Mouse (Mus musculus): ENCODE data around the gene Fiz1. TPM values are rescaled to one million over a fixed set of nuclear protein-coding genes. Genes with fewer than 3 reads are reported as not detected.
A peak's percentile ranks its signal among the peaks of the same experiment; 100 is the strongest.

Fiz1 gene
- polyA plus RNA-seq, 1 experiment from 2014 or later, result 67.0 TPM

DNA sequence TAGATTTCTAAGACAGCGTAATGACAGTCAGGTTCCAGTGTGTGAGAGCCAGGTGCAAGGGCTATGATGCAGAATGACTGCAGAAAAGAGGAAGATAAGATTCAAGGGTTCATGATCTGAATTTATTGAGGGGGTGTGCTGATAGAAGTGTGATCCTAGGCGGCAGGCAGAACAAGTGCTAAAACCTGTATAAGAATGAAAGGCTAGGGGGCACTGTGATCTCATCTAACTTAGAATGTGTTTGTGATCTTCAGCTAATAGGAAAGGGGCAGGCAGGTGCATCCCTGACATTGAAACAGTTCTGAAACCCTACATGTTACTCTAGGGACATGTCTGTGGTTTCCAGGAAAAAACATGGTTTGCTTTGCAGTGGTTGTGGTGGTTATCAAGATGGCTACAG, 31.6 kb upstream of the Fiz1 start:
- no peaks in the 10 kb centered on the region for H3K9me3 ChIP-seq (ENCODE audit: control insufficient read depth, low read length)
- H3K4me1 ChIP-seq (replicated peaks; ENCODE audit: control insufficient read depth, insufficient read depth, low read length), result no peaks in the 10 kb centered on the region
- H3K36me3 ChIP-seq (ENCODE audit: control insufficient read depth, insufficient read depth, low read length), result no peaks in the 10 kb centered on the region
- no peaks in the 10 kb centered on the region for H3K27me3 ChIP-seq (ENCODE audit: control insufficient read depth, insufficient read depth, low read length)
- 72% methylated on average over 2 of the region's 2 CpGs for WGBS
- H3K4me2 ChIP-seq (ENCODE audit: low read depth, low read length, severe bottlenecking), result no peak overlapping the region
- DNase-seq (ENCODE audit: low spot score) (no peak), ATAC-seq (replicated peaks; ENCODE audit: low FRiP score) (no peak)
- H3K9ac ChIP-seq (ENCODE audit: low read length), result no peak overlapping the region
- no peak overlapping the region for H3K27ac ChIP-seq (ENCODE audit: low read depth, low read length)
- H3K4me3 ChIP-seq (ENCODE audit: low read depth, low read length), result no peak overlapping the region

DNA sequence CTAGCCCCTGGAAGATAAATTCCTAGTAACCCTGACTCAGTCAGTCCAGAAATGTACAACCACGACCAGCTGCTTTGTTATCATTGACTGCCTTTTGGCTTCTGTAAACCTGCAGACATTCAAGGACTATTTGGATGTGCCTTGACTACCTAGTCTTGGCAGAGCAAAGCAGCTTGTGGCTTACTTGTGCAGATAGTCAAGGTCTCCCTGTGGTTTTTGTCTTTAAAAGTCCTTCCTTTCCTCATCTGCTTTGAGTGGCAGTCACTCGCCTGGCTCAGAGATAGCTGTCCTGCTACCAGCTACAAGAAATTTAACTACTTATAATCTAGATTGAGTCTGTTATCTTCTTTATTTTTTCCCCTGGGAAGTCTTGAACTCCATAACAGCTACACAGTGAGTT, 30.5 kb upstream of the Fiz1 start:
- Histone ChIP-seq H3K27me3 (ENCODE audit: control insufficient read depth, insufficient read depth, low read length) (no peaks in the 10 kb centered on the region), H3K4me1 (replicated peaks; ENCODE audit: control insufficient read depth, insufficient read depth, low read length) (no peaks in the 10 kb centered on the region), H3K4me2 (ENCODE audit: low read depth, low read length, severe bottlenecking) (no peak overlapping the region), H3K9me3 (ENCODE audit: control insufficient read depth, low read length) (no peaks in the 10 kb centered on the region), H3K27ac (ENCODE audit: low read depth, low read length) (no peak overlapping the region), H3K4me3 (ENCODE audit: low read depth, low read length) (no peak overlapping the region), H3K9ac (ENCODE audit: low read length) (no peak overlapping the region), H3K36me3 (ENCODE audit: control insufficient read depth, insufficient read depth, low read length) (no peaks in the 10 kb centered on the region)
- ATAC-seq (replicated peaks; ENCODE audit: low FRiP score) (no peak), DNase-seq (ENCODE audit: low spot score) (no peak)
- WGBS, result 77% methylated on average over 2 of the region's 2 CpGs

DNA sequence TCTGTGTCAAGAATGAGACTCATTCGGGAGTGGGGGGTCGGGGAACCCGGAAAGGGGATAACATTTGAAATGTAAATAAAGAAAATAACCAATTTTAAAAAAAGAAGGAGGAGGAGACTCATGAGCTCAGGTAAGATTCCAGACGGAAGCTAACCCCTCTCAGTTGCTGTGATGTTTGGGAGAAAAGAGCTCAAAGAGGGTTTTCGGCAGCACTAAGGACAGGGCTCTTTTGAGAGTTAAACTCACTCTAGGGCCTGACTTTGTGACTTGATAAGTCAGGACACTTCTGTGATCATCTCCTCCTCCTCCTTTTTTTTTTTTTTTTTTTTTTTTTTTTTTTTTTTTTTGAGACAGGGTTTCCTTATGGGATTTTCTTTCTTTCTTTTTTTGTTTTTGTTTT, 24.4 kb upstream of the Fiz1 start:
- Histone ChIP-seq H3K36me3 (ENCODE audit: control insufficient read depth, insufficient read depth, low read length) (peaks cover 2% of the 10 kb centered on the region; the same call in 1 of the 2 replicates), H3K9me3 (ENCODE audit: control insufficient read depth, low read length) (no peaks in the 10 kb centered on the region), H3K4me3 (ENCODE audit: low read depth, low read length) (peak overlapping the region; percentile 64), H3K27ac (ENCODE audit: low read depth, low read length) (peak overlapping the region; percentile 93; the same call in 1 of the 2 replicates), H3K4me2 (ENCODE audit: low read depth, low read length, severe bottlenecking) (peak overlapping the region; percentile 49), H3K9ac (ENCODE audit: low read length) (peak overlapping the region; percentile 75), H3K27me3 (ENCODE audit: control insufficient read depth, insufficient read depth, low read length) (no peaks in the 10 kb centered on the region), H3K4me1 (replicated peaks; ENCODE audit: control insufficient read depth, insufficient read depth, low read length) (no peaks in the 10 kb centered on the region)
- WGBS, result 39% methylated on average over 5 of the region's 5 CpGs
- ATAC-seq (replicated peaks; ENCODE audit: low FRiP score) (no peak), DNase-seq (ENCODE audit: low spot score) (no peak)

DNA sequence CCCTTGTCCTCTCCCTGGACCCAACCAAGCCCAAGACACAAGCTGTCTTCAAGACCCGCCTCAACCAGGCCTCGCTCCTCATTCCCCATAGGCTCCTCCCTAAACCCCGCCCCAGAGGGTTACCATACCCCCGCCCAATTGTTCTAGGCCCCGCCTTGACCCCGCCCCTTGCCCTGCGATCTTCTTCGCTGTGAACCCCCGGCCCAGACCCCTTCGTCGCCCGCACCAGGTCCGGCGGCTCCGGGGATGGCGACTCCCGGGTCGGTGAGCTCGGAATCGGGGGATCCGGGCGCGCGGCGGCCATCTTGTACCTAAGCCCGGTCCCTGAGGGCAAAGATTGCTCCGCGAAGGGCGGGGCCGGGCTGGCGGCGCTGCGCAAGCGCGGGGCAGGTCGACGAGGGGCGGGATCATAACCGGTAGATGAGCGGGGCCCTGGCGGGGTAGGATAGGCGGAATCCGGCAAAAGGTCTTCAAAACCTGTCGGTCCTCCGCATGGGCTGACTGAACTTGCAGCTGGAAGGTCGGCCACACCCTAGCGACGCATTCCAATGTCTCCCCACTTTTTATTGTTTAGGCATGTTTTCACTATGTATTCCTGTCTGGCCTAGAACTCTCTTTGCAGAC, 23.7 kb upstream of the Fiz1 start, which contains the start of gene Zfp784:
Zfp784 (minus strand) TSS at position 338 of the 624 bp plus-strand sequence.
- WGBS, result under 1% methylated on average over 48 of the region's 48 CpGs
- Histone ChIP-seq H3K36me3 (ENCODE audit: control insufficient read depth, insufficient read depth, low read length) (peaks cover 2% of the 10 kb centered on the region; the same call in 1 of the 2 replicates), H3K9me3 (ENCODE audit: control insufficient read depth, low read length) (no peaks in the 10 kb centered on the region), H3K4me1 (replicated peaks; ENCODE audit: control insufficient read depth, insufficient read depth, low read length) (no peaks in the 10 kb centered on the region), H3K4me2 (ENCODE audit: low read depth, low read length, severe bottlenecking) (peak within 1 kb of the TSS; percentile 49), H3K27ac (ENCODE audit: low read depth, low read length) (peak within 1 kb of the TSS; percentile 93), H3K9ac (ENCODE audit: low read length) (peak within 1 kb of the TSS; percentile 75), H3K4me3 (ENCODE audit: low read depth, low read length) (peak within 1 kb of the TSS; percentile 64), H3K27me3 (ENCODE audit: control insufficient read depth, insufficient read depth, low read length) (no peaks in the 10 kb centered on the region)
- DNase-seq (ENCODE audit: low spot score), result peak; percentile 95
- ATAC-seq (replicated peaks; ENCODE audit: low FRiP score), result peak; percentile 96

DNA sequence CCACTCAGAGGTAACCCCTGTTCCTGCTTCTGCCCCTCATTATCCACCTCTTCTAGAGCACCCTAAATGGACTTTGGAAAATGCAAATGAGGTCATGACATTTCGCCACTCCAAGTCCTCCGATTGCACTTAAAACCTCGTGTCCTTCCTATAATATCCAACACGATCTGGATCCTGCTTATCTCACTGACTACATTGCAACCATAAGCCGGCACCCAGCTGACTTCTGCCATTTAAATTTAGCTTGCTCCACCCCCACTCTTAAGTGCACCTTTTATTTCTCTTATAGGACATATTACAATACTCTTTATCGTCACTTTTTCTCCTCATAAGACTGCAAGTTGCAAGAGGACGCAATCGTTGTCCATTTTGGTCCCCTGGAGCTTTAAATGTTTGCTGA, 23.0 kb upstream of the Fiz1 start:
- Histone ChIP-seq H3K9me3 (ENCODE audit: control insufficient read depth, low read length) (no peaks in the 10 kb centered on the region), H3K4me1 (replicated peaks; ENCODE audit: control insufficient read depth, insufficient read depth, low read length) (no peaks in the 10 kb centered on the region), H3K36me3 (ENCODE audit: control insufficient read depth, insufficient read depth, low read length) (peaks cover 8% of the 10 kb centered on the region; the same call in 1 of the 2 replicates), H3K27ac (ENCODE audit: low read depth, low read length) (no peak overlapping the region), H3K9ac (ENCODE audit: low read length) (no peak overlapping the region), H3K4me3 (ENCODE audit: low read depth, low read length) (no peak overlapping the region), H3K27me3 (ENCODE audit: control insufficient read depth, insufficient read depth, low read length) (no peaks in the 10 kb centered on the region), H3K4me2 (ENCODE audit: low read depth, low read length, severe bottlenecking) (peak overlapping the region; percentile 49; the same call in 1 of the 2 replicates)
- 88% methylated on average over 8 of the region's 8 CpGs for WGBS
- DNase-seq (ENCODE audit: low spot score) (no peak), ATAC-seq (replicated peaks; ENCODE audit: low FRiP score) (no peak)

DNA sequence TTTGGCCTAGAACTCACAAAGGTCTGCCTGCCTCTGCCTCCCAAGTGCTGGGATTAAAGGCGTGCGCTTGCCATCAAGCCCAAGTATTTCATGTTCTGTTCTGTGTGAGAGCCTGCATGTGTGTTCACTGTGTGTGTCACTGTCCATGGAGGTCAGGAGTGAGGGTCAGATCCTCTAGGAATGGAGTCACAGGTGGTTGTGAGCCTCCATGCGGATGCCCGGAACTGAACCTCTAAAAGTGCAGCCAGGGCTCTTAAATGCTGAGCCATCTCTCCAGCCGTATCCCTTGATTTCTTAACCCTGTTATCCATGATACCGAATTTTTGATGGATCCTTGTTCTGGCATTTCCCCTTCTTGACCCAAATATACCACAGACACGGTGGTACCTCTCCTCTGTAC, 22.5 kb upstream of the Fiz1 start:
- no peak for ATAC-seq (replicated peaks; ENCODE audit: low FRiP score)
- WGBS, result 94% methylated on average over 7 of the region's 7 CpGs
- no peak for DNase-seq (ENCODE audit: low spot score)
- H3K27ac ChIP-seq (ENCODE audit: low read depth, low read length), result no peak overlapping the region
- H3K4me2 ChIP-seq (ENCODE audit: low read depth, low read length, severe bottlenecking), result no peak overlapping the region
- H3K9ac ChIP-seq (ENCODE audit: low read length), result no peak overlapping the region
- H3K4me3 ChIP-seq (ENCODE audit: low read depth, low read length), result no peak overlapping the region
- H3K27me3 ChIP-seq (ENCODE audit: control insufficient read depth, insufficient read depth, low read length), result no peaks in the 10 kb centered on the region
- no peaks in the 10 kb centered on the region for H3K4me1 ChIP-seq (replicated peaks; ENCODE audit: control insufficient read depth, insufficient read depth, low read length)
- peaks cover 13% of the 10 kb centered on the region for H3K36me3 ChIP-seq (ENCODE audit: control insufficient read depth, insufficient read depth, low read length)
- H3K9me3 ChIP-seq (ENCODE audit: control insufficient read depth, low read length), result peaks cover under 1% of the 10 kb centered on the region; the same call in 1 of the 2 replicates

DNA sequence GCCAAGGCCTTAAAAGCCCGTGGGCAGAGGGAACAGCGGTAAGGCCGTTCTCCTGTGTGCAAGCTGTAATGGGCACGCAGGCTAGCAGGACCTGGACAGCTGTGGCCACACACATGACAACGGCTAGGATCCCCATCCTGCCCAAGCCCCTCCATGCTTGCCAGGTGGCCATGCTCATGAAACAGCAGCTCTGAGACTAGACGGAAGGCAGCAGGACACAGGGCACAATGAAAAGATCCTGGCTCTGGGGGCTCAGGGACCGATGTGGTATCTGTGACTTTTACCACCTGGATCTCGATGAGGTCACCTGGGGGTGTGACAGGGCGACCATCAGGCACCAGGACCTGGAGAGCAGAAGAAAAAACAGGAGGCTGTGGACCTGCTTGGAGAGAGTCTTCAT, 21.6 kb upstream of the Fiz1 start:
- H3K36me3 ChIP-seq (ENCODE audit: control insufficient read depth, insufficient read depth, low read length), result peaks cover 22% of the 10 kb centered on the region
- no peak overlapping the region for H3K27ac ChIP-seq (ENCODE audit: low read depth, low read length)
- no peaks in the 10 kb centered on the region for H3K4me1 ChIP-seq (replicated peaks; ENCODE audit: control insufficient read depth, insufficient read depth, low read length)
- H3K9me3 ChIP-seq (ENCODE audit: control insufficient read depth, low read length), result peaks cover 9% of the 10 kb centered on the region
- H3K27me3 ChIP-seq (ENCODE audit: control insufficient read depth, insufficient read depth, low read length), result no peaks in the 10 kb centered on the region
- ATAC-seq (replicated peaks; ENCODE audit: low FRiP score) (no peak), DNase-seq (ENCODE audit: low spot score) (no peak)
- H3K4me3 ChIP-seq (ENCODE audit: low read depth, low read length), result no peak overlapping the region
- H3K4me2 ChIP-seq (ENCODE audit: low read depth, low read length, severe bottlenecking), result no peak overlapping the region
- WGBS, result 91% methylated on average over 9 of the region's 9 CpGs
- H3K9ac ChIP-seq (ENCODE audit: low read length), result no peak overlapping the region

DNA sequence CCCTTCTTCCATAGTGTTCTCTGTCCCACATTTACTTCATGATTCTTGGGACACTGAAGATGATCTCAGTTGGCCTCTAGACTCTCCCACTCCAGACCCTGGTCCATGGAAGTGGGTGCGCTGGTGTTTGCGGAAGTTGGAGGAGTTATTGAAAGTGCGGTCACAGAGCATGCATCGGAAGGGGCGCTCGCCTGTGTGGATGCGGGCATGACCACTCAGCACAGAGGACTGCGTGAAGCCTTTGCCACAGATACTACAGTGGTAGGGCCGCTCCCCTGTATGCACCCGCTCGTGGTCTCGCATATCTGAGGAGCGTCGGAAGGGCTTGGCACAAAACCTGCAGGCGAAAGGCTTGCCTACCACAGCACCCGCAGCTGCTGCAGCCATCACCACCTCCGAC, 21.1 kb upstream of the Fiz1 start:
- Histone ChIP-seq H3K4me3 (ENCODE audit: low read depth, low read length) (no peak overlapping the region), H3K27me3 (ENCODE audit: control insufficient read depth, insufficient read depth, low read length) (no peaks in the 10 kb centered on the region), H3K36me3 (ENCODE audit: control insufficient read depth, insufficient read depth, low read length) (peaks cover 27% of the 10 kb centered on the region), H3K4me2 (ENCODE audit: low read depth, low read length, severe bottlenecking) (no peak overlapping the region), H3K27ac (ENCODE audit: low read depth, low read length) (no peak overlapping the region), H3K9me3 (ENCODE audit: control insufficient read depth, low read length) (peaks cover 15% of the 10 kb centered on the region), H3K4me1 (replicated peaks; ENCODE audit: control insufficient read depth, insufficient read depth, low read length) (no peaks in the 10 kb centered on the region), H3K9ac (ENCODE audit: low read length) (no peak overlapping the region)
- ATAC-seq (replicated peaks; ENCODE audit: low FRiP score) (no peak), DNase-seq (ENCODE audit: low spot score) (no peak)
- 93% methylated on average over 17 of the region's 17 CpGs for WGBS

DNA sequence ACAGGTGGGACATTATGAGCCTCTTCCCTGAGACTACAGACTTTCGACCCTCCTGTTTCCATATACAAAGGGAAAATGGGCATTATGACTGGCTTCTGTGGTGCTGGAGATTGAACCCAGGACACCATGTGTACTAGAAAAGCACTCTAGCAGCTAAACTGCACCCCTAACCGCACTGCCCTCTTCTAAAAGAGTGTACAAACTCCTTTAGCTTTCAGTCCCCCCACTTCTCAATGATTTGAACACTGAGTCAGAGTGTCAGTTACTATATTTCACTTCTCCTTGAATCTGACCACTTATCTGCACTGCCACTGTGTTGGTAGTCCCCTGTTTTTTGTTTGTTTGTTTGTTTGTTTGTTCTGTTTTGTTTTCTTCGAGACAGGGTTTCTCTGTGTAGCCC, 19.3 kb upstream of the Fiz1 start, which contains the start of gene 4632433K11Rik:
4632433K11Rik (plus strand) TSS at position 301 of the 400 bp plus-strand sequence.
- Histone ChIP-seq H3K9me3 (ENCODE audit: control insufficient read depth, low read length) (peaks cover 29% of the 10 kb centered on the region), H3K36me3 (ENCODE audit: control insufficient read depth, insufficient read depth, low read length) (peaks cover 45% of the 10 kb centered on the region), H3K4me3 (ENCODE audit: low read depth, low read length) (no peak within 1 kb of the TSS), H3K4me2 (ENCODE audit: low read depth, low read length, severe bottlenecking) (no peak within 1 kb of the TSS), H3K27ac (ENCODE audit: low read depth, low read length) (no peak within 1 kb of the TSS), H3K27me3 (ENCODE audit: control insufficient read depth, insufficient read depth, low read length) (no peaks in the 10 kb centered on the region), H3K4me1 (replicated peaks; ENCODE audit: control insufficient read depth, insufficient read depth, low read length) (no peaks in the 10 kb centered on the region), H3K9ac (ENCODE audit: low read length) (no peak within 1 kb of the TSS)
- ATAC-seq (replicated peaks; ENCODE audit: low FRiP score) (no peak), DNase-seq (ENCODE audit: low spot score) (no peak)
- WGBS, result 83% methylated on average over 3 of the region's 3 CpGs
